Comparison of ENCODE assay signal across 23 mouse cellular contexts in genomic region chr12:75897793-75898192, GRCm38 (mm10).
DNase-seq lines count a peak whose midpoint lies in the region; ATAC-seq and TF ChIP-seq lines count a peak whose summit lies in the region.
"Had no signal": no experiment of that assay in that cellular context is flagged by ENCODE, and none has a peak within 500 bp of the region (broad histone marks: within the 10 kb centered on the region; RNA-seq: fewer than 3 reads in every experiment).

No protein-coding gene starts in this region.

- no peak overlapping the region for H3K4me3 ChIP-seq in kidney, adult 2 months (ENCODE audit: insufficient read depth, low read depth, low read length)
- H3K4me3 ChIP-seq in kidney, embryonic 15.5 days (replicated peaks) = no peak overlapping the region
- H3K4me3 ChIP-seq in C2C12 (ENCODE audit: insufficient read depth, poor library complexity, severe bottlenecking) = no peak overlapping the region
- no peak overlapping the region for H3K4me3 ChIP-seq in midbrain, embryonic 11.5 days (ENCODE audit: low read depth, low read length)
- H3K4me3 ChIP-seq: embryonic facial prominence, embryonic 15.5 days; forebrain, embryonic 15.5 days; heart, embryonic 12.5 days; hindbrain, embryonic 10.5 days; neural tube, embryonic 15.5 days had no signal

- TF ChIP-seq CTCF in kidney, adult 2 months (conservative IDR thresholded peaks at IDR 0.05; ENCODE audit: insufficient read depth, insufficient read length, low read depth, low read length) = no peak
- TF ChIP-seq CTCF in C2C12 (IDR thresholded peaks at IDR 0.05; ENCODE audit: control insufficient read depth, insufficient read depth, insufficient read length) = no peak

- no peak overlapping the region for H3K27ac ChIP-seq in kidney, adult 2 months (ENCODE audit: insufficient read depth, low read depth, low read length)
- H3K27ac ChIP-seq in kidney, embryonic 15.5 days = no peak overlapping the region
- H3K27ac ChIP-seq in midbrain, embryonic 11.5 days (ENCODE audit: low read depth, low read length) = no peak overlapping the region
- H3K27ac ChIP-seq: embryonic facial prominence, embryonic 15.5 days; forebrain, embryonic 15.5 days; hindbrain, embryonic 10.5 days; hindbrain, postnatal 0 days; macrophage; neural tube, embryonic 15.5 days had no signal

- WGBS in kidney, adult 2 months = 74% methylated on average over 7 of the region's 7 CpGs
- 84% methylated on average over 7 of the region's 7 CpGs for WGBS in kidney, embryonic 15.5 days
- 91% methylated on average over 7 of the region's 7 CpGs for WGBS in midbrain, embryonic 11.5 days

- no peak for TF ChIP-seq POLR2A in kidney, adult 2 months (IDR thresholded peaks at IDR 0.05; ENCODE audit: low read depth, low read length)

- no peak for ATAC-seq in kidney, embryonic 15.5 days (replicated peaks; ENCODE audit: low FRiP score)
- ATAC-seq in midbrain, embryonic 11.5 days (ENCODE audit: low FRiP score) = no peak
- ATAC-seq: activated CD4-positive, CD25-positive, alpha-beta regulatory T cell, adult 4 months; CD4-positive, CD25-positive, alpha-beta regulatory T cell, adult 4 months; forebrain, embryonic 15.5 days; hindbrain, postnatal 0 days; intestine, embryonic 16.5 days; lung, postnatal 0 days had no signal

- H3K27me3 ChIP-seq in kidney, adult 2 months (replicated peaks; ENCODE audit: control insufficient read depth, insufficient read depth, low read length) = no peaks in the 10 kb centered on the region
- no peaks in the 10 kb centered on the region for H3K27me3 ChIP-seq in kidney, embryonic 15.5 days
- no peaks in the 10 kb centered on the region for H3K27me3 ChIP-seq in C2C12 (ENCODE audit: control insufficient read depth, insufficient read depth, insufficient read length)
- H3K27me3 ChIP-seq in midbrain, embryonic 11.5 days (ENCODE audit: control insufficient read depth, insufficient read depth, low read length) = no peaks in the 10 kb centered on the region
- H3K27me3 ChIP-seq: embryonic facial prominence, embryonic 15.5 days; forebrain, embryonic 15.5 days; heart, embryonic 12.5 days; neural tube, embryonic 15.5 days had no signal

- no peak overlapping the region for H3K4me2 ChIP-seq in kidney, embryonic 15.5 days
- no peak overlapping the region for H3K4me2 ChIP-seq in midbrain, embryonic 11.5 days
- H3K4me2 ChIP-seq: embryonic facial prominence, embryonic 15.5 days; forebrain, embryonic 15.5 days; heart, embryonic 12.5 days; neural tube, embryonic 15.5 days had no signal

- no peaks in the 10 kb centered on the region for H3K4me1 ChIP-seq in kidney, adult 2 months (ENCODE audit: control insufficient read depth, insufficient read depth, low read length)
- H3K4me1 ChIP-seq in kidney, embryonic 15.5 days = no peaks in the 10 kb centered on the region
- H3K4me1 ChIP-seq in midbrain, embryonic 11.5 days (ENCODE audit: control insufficient read depth, insufficient read depth, low read length) = no peaks in the 10 kb centered on the region
- H3K4me1 ChIP-seq: embryonic facial prominence, embryonic 15.5 days; forebrain, embryonic 15.5 days; hindbrain, embryonic 10.5 days; neural tube, embryonic 15.5 days had no signal

- H3K36me3 ChIP-seq in kidney, adult 2 months (ENCODE audit: control insufficient read depth, insufficient read depth, low read length) = peaks cover 14% of the 10 kb centered on the region
- H3K36me3 ChIP-seq in kidney, embryonic 15.5 days = peaks cover 71% of the 10 kb centered on the region
- H3K36me3 ChIP-seq in C2C12 (ENCODE audit: control insufficient read depth, insufficient read depth) = peaks cover 7% of the 10 kb centered on the region
- H3K36me3 ChIP-seq in midbrain, embryonic 11.5 days (ENCODE audit: control insufficient read depth, insufficient read depth, low read length) = peaks cover 9% of the 10 kb centered on the region; the same call in 1 of the 2 replicates
- H3K36me3 ChIP-seq: neural tube, embryonic 15.5 days had no signal

- H3K9me3 ChIP-seq in kidney, embryonic 15.5 days (replicated peaks) = no peaks in the 10 kb centered on the region; the same call in 1 of the 2 replicates
- no peaks in the 10 kb centered on the region for H3K9me3 ChIP-seq in midbrain, embryonic 11.5 days (ENCODE audit: control insufficient read depth, low read length)
- H3K9me3 ChIP-seq: embryonic facial prominence, embryonic 15.5 days; forebrain, embryonic 15.5 days; neural tube, embryonic 15.5 days had no signal

- no peaks in the 10 kb centered on the region for H3K79me2 ChIP-seq in C2C12 (ENCODE audit: control insufficient read depth, insufficient read depth)

- DNase-seq in kidney, adult 2 months = peak; percentile 46
- peak; percentile 54 for DNase-seq in adipocyte (ENCODE audit: low spot score)
- DNase-seq in adrenal gland, postnatal 36 days = peak; percentile 55 to 56
- DNase-seq in midbrain, embryonic 11.5 days (ENCODE audit: low spot score, missing footprints) = no peak
- no peak for DNase-seq in thymus, postnatal 0 days (ENCODE audit: low spot score)
- DNase-seq in left cerebral cortex, adult 8-10 months (ENCODE audit: low spot score in 2 of 2) = no peak
- DNase-seq: cerebellum, adult 9-11 months; gastrocnemius, postnatal 10 days; heart, postnatal 10 days; thymus, adult 18-20 months had no signal

- H3K9ac ChIP-seq in kidney, embryonic 15.5 days = no peak overlapping the region
- H3K9ac ChIP-seq in midbrain, embryonic 11.5 days (ENCODE audit: low read length) = no peak overlapping the region
- H3K9ac ChIP-seq: embryonic facial prominence, embryonic 15.5 days; forebrain, embryonic 15.5 days; heart, embryonic 12.5 days; neural tube, embryonic 15.5 days had no signal

- no peak overlapping the region for H3ac ChIP-seq in C2C12 (ENCODE audit: control insufficient read depth, insufficient read length, low read depth)

- no peaks in the 10 kb centered on the region for H3K79me3 ChIP-seq in C2C12 (ENCODE audit: low read depth)

TF ChIP-seq in C2C12, 6 proteins besides CTCF, POLR2A, EP300 and RAD21:
- peak; percentile 68 for TF ChIP-seq USF1 (IDR thresholded peaks at IDR 0.05; ENCODE audit: low read depth)
- no peak for TF ChIP-seq MYOD1 (IDR thresholded peaks at IDR 0.05; ENCODE audit: control insufficient read depth, insufficient read length, low read depth)

Comparison
In these comparisons a context has a peak if more than half of its experiments do, and no peak if none do; other contexts are left out.
1. DNase-seq: peak in kidney, adult 2 months (single experiment), adipocyte (single experiment) and adrenal gland, postnatal 36 days (2 of 2); none in midbrain, embryonic 11.5 days (single experiment), thymus, postnatal 0 days (single experiment) and left cerebral cortex, adult 8-10 months (0 of 2).